Mouse (Mus musculus) ES-E14 (cell line): ENCODE results near the gene Pigr. TPM values are rescaled to one million over a fixed set of nuclear protein-coding genes. Genes with fewer than 3 reads are reported as not detected.

Experiments used
- DNase-seq: peaks from one replicate; pipeline ENCODE4 v3.0.0-alpha.2; 2013; ENCODE audit warnings: low read depth, low spot score
- H3K27ac ChIP-seq: 2 replicates; pipeline ENCODE4 v1.5.1; 2012; ENCODE audit warnings: low read depth, mild to moderate bottlenecking, low read length, moderate library complexity, mixed read lengths; ENCODE audit not compliant: poor library complexity, insufficient read depth, severe bottlenecking
- H3K36me3 ChIP-seq: 2 replicates; pipeline ENCODE4 v1.6.1; 2012; ENCODE audit warnings: mild to moderate bottlenecking, low read length, moderate library complexity, mixed read lengths; ENCODE audit not compliant: control insufficient read depth, poor library complexity, insufficient read depth, severe bottlenecking
- H3K4me1 ChIP-seq, 2 experiments: fragments of 150-350 bp in 1 of 2; sonication (generic) in 1 of 2; 2 replicates each; pipeline ENCODE4 v1.6.1; 2012; ENCODE audit warnings: low read length in 2 of 2, mild to moderate bottlenecking in 1 of 2, mixed read lengths in 1 of 2; ENCODE audit not compliant: control insufficient read depth in 2 of 2, insufficient read depth in 2 of 2, poor library complexity in 1 of 2
- H3K4me3 ChIP-seq, 2 experiments: fragments of 150-350 bp in 1 of 2; sonication (generic) in 1 of 2; 2 replicates each; pipeline ENCODE4 v1.5.1; 2012; ENCODE audit warnings: low read length in 2 of 2, low read depth in 1 of 2, mild to moderate bottlenecking in 1 of 2, mixed read lengths in 1 of 2; ENCODE audit not compliant: insufficient read depth in 1 of 2, poor library complexity in 1 of 2, severe bottlenecking in 1 of 2
- H3K9ac ChIP-seq: 2 replicates; pipeline ENCODE4 v1.6.1; 2012; ENCODE audit warnings: low read depth, mild to moderate bottlenecking, low read length, mixed read lengths; ENCODE audit not compliant: poor library complexity, insufficient read depth, severe bottlenecking
- H3K9me3 ChIP-seq: fragments of 150-350 bp; sonication (generic); 2 replicates; pipeline ENCODE4 v1.6.1; 2012; ENCODE audit warnings: low read depth, mild to moderate bottlenecking, low read length; ENCODE audit not compliant: control insufficient read depth, insufficient read depth
- CHD2 ChIP-seq: IDR thresholded peaks from 2 replicates; pipeline ENCODE4 v1.6.1; 2014; ENCODE audit warnings: mild to moderate bottlenecking, low read depth, low read length, inconsistent platforms
- HCFC1 ChIP-seq: IDR thresholded peaks from 2 replicates; pipeline ENCODE4 v1.6.1; 2012; ENCODE audit warnings: low read length, inconsistent platforms, borderline replicate concordance; ENCODE audit not compliant: insufficient read depth
- MAFK ChIP-seq: IDR thresholded peaks from 2 replicates; pipeline ENCODE4 v1.6.1; 2014; ENCODE audit warnings: mild to moderate bottlenecking, low read depth, low read length, inconsistent platforms; ENCODE audit not compliant: insufficient read depth
- ZC3H11A ChIP-seq: IDR thresholded peaks from 2 replicates; pipeline ENCODE4 v1.6.1; 2012; ENCODE audit warnings: low read depth, mild to moderate bottlenecking, inconsistent platforms, low read length, borderline replicate concordance
- ZNF384 ChIP-seq: IDR thresholded peaks from 2 replicates; pipeline ENCODE4 v1.6.1; 2012; ENCODE audit warnings: low read depth, low read length, inconsistent platforms
- in situ Hi-C, 2 experiments: fragments of 600-800 bp; cut with MboI; formaldehyde crosslinking; loops; one replicate each; pipeline ENCODE4 v1.15.1; 2025; ENCODE audit warnings: low sequenced_read_pairs in 2 of 2, inconsistent platforms in 1 of 2; ENCODE audit not compliant: unreplicated experiment in 2 of 2
- total RNA-seq: library from RNA; depleted of rRNA; stranded (reverse); fragments of 300-350 nt; gene quantifications from 2 replicates; pipeline ENCODE4 v1.2.3, GENCODE M21; 2012

The Pigr gene
- total RNA-seq, 1 experiment: 0.04 TPM

- Histone ChIP-seq H3K36me3 (no peaks in the 10 kb centered on the region), H3K4me1 (no peaks in the 10 kb centered on the region), H3K9me3 (no peaks in the 10 kb centered on the region), H3K27ac (no peak overlapping the region), H3K9ac (no peak overlapping the region), H3K4me3 (no peak overlapping the region)
- DNase-seq: no peak
- TF ChIP-seq ZC3H11A (no peak), HCFC1 (no peak), CHD2 (no peak), ZNF384 (no peak), MAFK (no peak)
- in situ Hi-C loops: no loop called here
Observed at GRCm38 (mm10) chr1:130804279-130804678, 22.2 kb upstream of the Pigr start.

DNA sequence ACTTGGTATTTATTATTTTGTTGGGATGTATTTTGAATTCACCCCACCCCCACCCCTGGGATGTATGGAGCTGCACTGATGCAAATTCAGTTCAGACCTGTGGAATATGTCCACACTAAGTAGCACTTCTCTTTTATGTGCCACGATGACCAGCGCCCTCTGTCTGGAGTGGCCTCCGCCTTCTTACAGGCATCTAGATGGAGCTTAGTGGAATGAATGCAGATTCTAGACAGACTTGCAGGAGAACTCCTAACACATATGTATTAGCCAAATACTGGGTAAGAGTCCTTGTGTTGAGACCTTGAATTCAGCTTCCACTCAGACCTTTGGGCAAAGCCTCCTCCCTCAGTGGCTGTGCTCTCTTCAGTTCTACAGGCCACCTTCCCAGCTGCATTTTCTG lies 15.6 kb upstream of the Pigr start:
- no peak for DNase-seq
- H3K9me3 ChIP-seq: no peaks in the 10 kb centered on the region
- no peaks in the 10 kb centered on the region for H3K4me1 ChIP-seq
- H3K4me3 ChIP-seq: no peak overlapping the region
- no peak overlapping the region for H3K27ac ChIP-seq
- no peaks in the 10 kb centered on the region for H3K36me3 ChIP-seq
- in situ Hi-C loops: no loop called here
- TF ChIP-seq MAFK (no peak), ZNF384 (no peak), HCFC1 (no peak), ZC3H11A (no peak), CHD2 (no peak)
- H3K9ac ChIP-seq: no peak overlapping the region

GRCm38 (mm10) chr1:130811316-130811715 lies 15.2 kb upstream of the Pigr start:
- Histone ChIP-seq H3K27ac (no peak overlapping the region), H3K4me3 (no peak overlapping the region), H3K9ac (no peak overlapping the region), H3K9me3 (no peaks in the 10 kb centered on the region), H3K36me3 (no peaks in the 10 kb centered on the region), H3K4me1 (no peaks in the 10 kb centered on the region)
- no peak for DNase-seq
- TF ChIP-seq MAFK: no peak
- TF ChIP-seq ZNF384: no peak
- no peak for TF ChIP-seq CHD2
- no peak for TF ChIP-seq ZC3H11A
- no peak for TF ChIP-seq HCFC1
- in situ Hi-C loops: no loop called here

GRCm38 (mm10) chr1:130819737-130820136 lies 6.7 kb upstream of the Pigr start:
- in situ Hi-C loops: no loop called here
- Histone ChIP-seq H3K4me1 (no peaks in the 10 kb centered on the region), H3K36me3 (no peaks in the 10 kb centered on the region), H3K27ac (no peak overlapping the region), H3K9ac (no peak overlapping the region), H3K4me3 (no peak overlapping the region), H3K9me3 (no peaks in the 10 kb centered on the region)
- DNase-seq: no peak
- TF ChIP-seq HCFC1: no peak
- no peak for TF ChIP-seq ZNF384
- no peak for TF ChIP-seq ZC3H11A
- no peak for TF ChIP-seq CHD2
- TF ChIP-seq MAFK: no peak
